Mouse (Mus musculus): Measurements from ENCODE around the gene Cpn1.

DNA sequence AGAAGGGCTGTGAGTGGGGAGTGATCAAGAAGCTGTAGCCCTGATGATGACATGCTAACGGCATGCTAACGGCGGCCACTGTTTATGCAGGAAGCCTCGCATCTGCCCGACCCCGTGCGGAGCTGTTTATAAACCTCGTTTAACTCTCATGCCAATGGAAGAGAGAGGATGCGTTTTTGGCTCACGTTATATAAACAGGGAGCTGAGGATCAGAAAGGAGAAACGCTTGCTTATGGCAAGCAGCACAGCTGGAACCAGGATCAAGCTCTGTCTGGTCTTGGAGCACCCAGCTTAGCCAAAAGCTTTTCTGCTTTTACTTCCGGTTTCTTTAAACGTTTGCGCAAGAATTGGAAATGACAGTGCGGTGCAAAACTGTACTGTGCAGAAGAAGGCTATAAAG is 22.4 kb upstream of the Cpn1 start:
- TF ChIP-seq CTCF (IDR thresholded peaks at IDR 0.05; ENCODE audit: low read depth, low read length) (no peak), GATA1 (IDR thresholded peaks at IDR 0.05; ENCODE audit: borderline replicate concordance, low read length) (no peak), GATA2 (IDR thresholded peaks at IDR 0.05; ENCODE audit: borderline replicate concordance, low read depth, low read length) (no peak)

All from G1E (cell line).